Mouse (Mus musculus) embryonic facial prominence, embryonic 10.5 days (tissue): Measurements from ENCODE around the gene Shcbp1l. TPM values are rescaled to one million over a fixed set of nuclear protein-coding genes. Genes with fewer than 3 reads are reported as not detected.
"Not testable (repeated sequence)": the region's sequence is repeated elsewhere in the genome, so short reads cannot be mapped to it uniquely, and the experiment has no call there.

Source experiments
- DNase-seq: peaks from one replicate; pipeline ENCODE4 v3.0.0-alpha.2; 2017; ENCODE audit warnings: low spot score
- H3K27ac ChIP-seq: fragments of 300-500 bp; sonication (generic); replicated peaks from 2 replicates; pipeline ENCODE4 v1.5.1; 2016; ENCODE audit warnings: mild to moderate bottlenecking
- H3K27me3 ChIP-seq: fragments of 300-500 bp; sonication (generic); replicated peaks from 2 replicates; pipeline ENCODE4 v1.6.1; 2016; ENCODE audit warnings: low read depth, mild to moderate bottlenecking; ENCODE audit not compliant: poor library complexity, severe bottlenecking
- H3K36me3 ChIP-seq: fragments of 300-500 bp; sonication (generic); replicated peaks from 2 replicates; pipeline ENCODE4 v1.6.1; 2016; ENCODE audit warnings: mild to moderate bottlenecking, moderate library complexity
- H3K4me1 ChIP-seq: fragments of 300-500 bp; sonication (generic); 2 replicates; pipeline ENCODE4 v1.6.1; 2016
- H3K4me3 ChIP-seq: fragments of 300-500 bp; sonication (generic); 2 replicates; pipeline ENCODE4 v1.5.1; 2016; ENCODE audit warnings: mild to moderate bottlenecking, moderate library complexity
- H3K9me3 ChIP-seq: fragments of 300-500 bp; sonication (generic); 2 replicates; pipeline ENCODE4 v1.6.1; 2016; ENCODE audit warnings: mild to moderate bottlenecking
- WGBS: fragments of 180-500 bp; shearing (Covaris S2); methylation state at CpG from one replicate; pipeline ENCODE4 v1.1.7; 2016; 5-methylcytosine and 5-hydroxymethylcytosine counted together
- polyA plus RNA-seq: library from polyadenylated mRNA; unstranded; fragments of >200 nt; fragmentation: Nextera tagmentation; extraction: Ambion mirVana; gene quantifications from 2 replicates; pipeline ENCODE4 v1.2.1, GENCODE M21; 2016

The Shcbp1l gene
- polyA plus RNA-seq = 0.20 and 0.34 TPM in 2 replicates

DNA sequence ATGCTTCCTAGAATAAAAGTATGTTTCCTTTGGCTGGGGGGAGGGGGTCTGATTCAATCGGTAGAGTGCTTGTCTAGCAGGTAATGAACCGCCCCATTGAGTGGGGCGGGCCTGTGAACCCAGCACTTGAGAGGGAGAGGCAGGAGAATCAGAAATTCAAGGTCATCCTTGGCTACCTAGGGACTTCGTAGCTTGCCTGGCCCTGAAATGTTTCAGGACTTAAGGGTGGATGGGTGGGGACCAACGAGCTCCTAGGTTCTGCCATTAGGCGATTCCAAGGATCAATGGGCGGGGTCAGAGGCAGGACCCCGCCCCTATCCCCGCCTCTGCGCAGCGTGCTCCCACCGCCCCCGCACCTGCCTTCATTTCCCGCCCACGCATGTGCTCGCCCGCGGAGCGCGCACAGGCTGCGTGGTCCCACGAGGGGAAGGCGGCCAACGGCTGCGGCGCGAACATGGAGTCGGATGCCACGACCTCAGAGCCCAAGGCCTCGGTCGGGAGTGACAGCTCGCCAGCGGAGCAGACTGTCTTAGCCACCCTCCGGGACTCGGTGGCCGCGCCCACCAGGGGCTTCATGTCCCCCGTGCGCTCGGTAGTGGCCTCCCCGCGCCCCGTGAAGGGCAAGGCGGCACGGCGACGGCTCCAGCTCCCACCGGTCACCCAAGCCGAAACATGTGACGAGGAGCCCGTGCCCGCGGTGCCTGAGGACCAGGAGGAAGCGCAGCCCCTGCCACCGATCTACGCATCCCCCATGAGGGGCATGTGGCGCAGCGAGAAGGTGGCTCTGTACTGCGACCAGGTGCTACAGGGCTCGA is at the start of gene Shcbp1l:
Gene Shcbp1l (plus strand): TSS at position 393 of the 815 bp plus-strand sequence.
- peak within 1 kb of the TSS; percentile 57 for H3K27ac ChIP-seq
- no peaks in the 10 kb centered on the region for H3K36me3 ChIP-seq
- H3K4me3 ChIP-seq = peak within 1 kb of the TSS; percentile 74
- peaks cover 37% of the 10 kb centered on the region for H3K27me3 ChIP-seq
- no peaks in the 10 kb centered on the region for H3K9me3 ChIP-seq
- peak; percentile 77 for DNase-seq
- peaks cover 15% of the 10 kb centered on the region for H3K4me1 ChIP-seq
- 3% methylated on average over 60 of the region's 60 CpGs for WGBS

DNA sequence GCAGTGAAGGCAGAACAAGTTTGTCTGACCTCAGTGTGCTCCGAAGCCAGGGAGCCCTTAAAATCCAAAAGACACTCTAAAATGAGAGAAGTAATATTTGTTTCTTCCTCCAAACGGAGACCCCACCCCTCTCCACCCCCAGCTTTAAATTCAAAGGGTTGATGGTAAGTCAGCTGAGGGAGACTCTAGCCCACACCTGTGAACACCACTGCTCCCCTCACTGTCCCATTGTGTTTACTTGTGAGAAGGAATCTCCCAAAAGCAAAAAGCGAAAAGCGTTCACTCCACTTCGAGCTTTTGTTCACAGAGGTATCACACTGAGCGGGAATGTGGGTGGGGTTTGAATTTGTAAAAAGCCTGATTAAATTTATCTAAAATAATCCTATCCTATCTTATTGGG is 48.5 kb upstream of the Shcbp1l start:
- no peak overlapping the region for H3K27ac ChIP-seq
- WGBS = 38% methylated on average over 6 of the region's 6 CpGs
- H3K36me3 ChIP-seq = no peaks in the 10 kb centered on the region
- no peaks in the 10 kb centered on the region for H3K9me3 ChIP-seq
- DNase-seq = no peak
- H3K4me1 ChIP-seq = peaks cover 6% of the 10 kb centered on the region
- no peak overlapping the region for H3K4me3 ChIP-seq
- H3K27me3 ChIP-seq = no peaks in the 10 kb centered on the region

DNA sequence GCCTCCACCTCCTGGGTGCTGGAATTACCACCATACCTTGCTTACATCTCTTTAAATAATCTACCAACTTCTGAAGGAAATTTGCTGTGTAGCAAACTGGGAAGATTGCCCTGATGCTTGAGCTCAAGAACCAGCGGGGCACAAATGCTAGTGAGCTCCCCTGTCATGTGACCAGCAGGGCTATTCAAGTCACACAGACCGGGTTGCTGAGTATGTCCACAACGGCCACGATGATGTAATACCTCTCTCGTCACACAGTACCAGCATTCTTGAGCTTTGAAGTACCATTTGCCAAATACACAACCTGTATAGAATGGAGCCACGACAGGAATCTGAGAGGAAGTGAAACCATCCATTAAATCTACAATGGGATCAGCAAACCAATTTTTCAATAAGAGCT is 46.4 kb upstream of the Shcbp1l start:
- no peaks in the 10 kb centered on the region for H3K36me3 ChIP-seq
- H3K27me3 ChIP-seq = no peaks in the 10 kb centered on the region
- WGBS = 73% methylated on average over 6 of the region's 6 CpGs
- H3K27ac ChIP-seq = no peak overlapping the region
- no peak for DNase-seq
- H3K4me1 ChIP-seq = peaks cover 6% of the 10 kb centered on the region
- no peaks in the 10 kb centered on the region for H3K9me3 ChIP-seq
- H3K4me3 ChIP-seq = no peak overlapping the region

DNA sequence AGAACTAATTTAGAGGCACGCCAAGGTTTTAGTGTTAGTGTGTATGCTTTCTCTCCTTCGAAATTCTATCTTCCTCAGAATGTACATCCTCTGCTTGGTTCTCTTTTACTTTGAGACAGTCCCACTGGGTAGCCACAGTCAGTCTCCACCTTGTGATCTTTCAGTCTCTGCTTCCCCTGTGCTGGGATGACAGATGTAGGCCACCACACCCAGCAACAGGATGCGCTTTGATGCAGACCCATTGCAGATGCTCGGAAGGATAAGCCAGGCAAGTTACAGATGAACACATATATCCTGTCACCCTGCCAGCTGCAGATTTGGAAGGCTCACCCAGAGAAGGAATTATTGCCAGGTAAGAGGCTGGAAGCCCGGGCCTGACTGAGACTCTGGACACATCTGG is 45.1 kb upstream of the Shcbp1l start:
- Histone ChIP-seq H3K4me1 (peaks cover 6% of the 10 kb centered on the region), H3K9me3 (no peaks in the 10 kb centered on the region), H3K36me3 (no peaks in the 10 kb centered on the region), H3K27me3 (no peaks in the 10 kb centered on the region), H3K27ac (no peak overlapping the region), H3K4me3 (no peak overlapping the region)
- DNase-seq = no peak
- 83% methylated on average over 5 of the region's 5 CpGs for WGBS

DNA sequence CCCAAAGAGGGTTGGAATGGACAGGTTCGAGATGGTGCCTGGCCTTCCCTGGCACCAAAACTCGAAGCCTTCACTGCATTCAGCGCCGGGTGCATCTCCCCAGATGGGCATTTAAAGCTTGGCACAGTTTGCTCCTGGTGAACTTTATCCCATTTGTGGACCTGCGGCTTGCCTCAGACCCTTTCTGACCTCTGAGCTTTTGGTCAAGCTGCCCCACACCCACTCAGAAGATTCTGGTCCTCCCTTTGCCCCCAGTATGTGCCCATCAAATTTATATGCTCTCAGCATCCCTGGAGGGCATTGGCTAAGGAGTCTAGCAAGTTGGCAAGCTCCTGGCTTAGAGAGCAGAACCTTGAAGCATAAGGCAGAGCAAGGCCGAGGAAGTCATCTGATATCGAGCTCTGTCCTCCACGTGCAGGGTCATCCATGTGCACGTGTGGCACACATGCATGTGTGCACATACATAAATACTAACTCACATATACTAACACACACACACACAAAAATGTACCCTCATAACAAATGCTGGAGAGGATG is 44.1 kb upstream of the Shcbp1l start:
- H3K27ac ChIP-seq = no peak overlapping the region
- DNase-seq = no peak
- WGBS = 90% methylated on average over 9 of the region's 9 CpGs
- no peaks in the 10 kb centered on the region for H3K27me3 ChIP-seq
- H3K9me3 ChIP-seq = no peaks in the 10 kb centered on the region
- H3K36me3 ChIP-seq = no peaks in the 10 kb centered on the region
- H3K4me3 ChIP-seq = no peak overlapping the region
- H3K4me1 ChIP-seq = peaks cover 6% of the 10 kb centered on the region

DNA sequence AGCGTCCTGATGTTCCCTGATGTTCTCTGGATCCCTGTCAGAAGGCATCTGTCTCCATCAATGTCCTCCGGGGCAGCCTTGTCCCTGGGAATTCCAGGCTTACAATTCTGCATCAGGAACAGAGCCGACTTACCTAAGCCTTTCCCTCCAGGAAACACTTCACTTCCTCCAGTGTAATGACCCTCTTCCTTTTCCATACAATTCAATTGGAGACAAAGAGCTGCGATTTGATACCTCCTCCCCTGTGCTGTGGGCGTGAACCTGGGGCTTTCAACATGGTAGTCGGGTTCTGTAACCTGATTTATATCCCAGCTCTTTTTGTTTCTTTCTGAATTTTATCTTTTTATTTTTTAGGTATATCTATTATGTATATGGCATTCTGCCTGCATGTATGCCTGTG is 39.9 kb upstream of the Shcbp1l start:
- no peaks in the 10 kb centered on the region for H3K27me3 ChIP-seq
- no peaks in the 10 kb centered on the region for H3K36me3 ChIP-seq
- no peak for DNase-seq
- no peak overlapping the region for H3K4me3 ChIP-seq
- WGBS = 70% methylated on average over 6 of the region's 6 CpGs
- no peak overlapping the region for H3K27ac ChIP-seq
- no peaks in the 10 kb centered on the region for H3K9me3 ChIP-seq
- peaks cover 4% of the 10 kb centered on the region; the same call in 1 of the 2 replicates for H3K4me1 ChIP-seq

DNA sequence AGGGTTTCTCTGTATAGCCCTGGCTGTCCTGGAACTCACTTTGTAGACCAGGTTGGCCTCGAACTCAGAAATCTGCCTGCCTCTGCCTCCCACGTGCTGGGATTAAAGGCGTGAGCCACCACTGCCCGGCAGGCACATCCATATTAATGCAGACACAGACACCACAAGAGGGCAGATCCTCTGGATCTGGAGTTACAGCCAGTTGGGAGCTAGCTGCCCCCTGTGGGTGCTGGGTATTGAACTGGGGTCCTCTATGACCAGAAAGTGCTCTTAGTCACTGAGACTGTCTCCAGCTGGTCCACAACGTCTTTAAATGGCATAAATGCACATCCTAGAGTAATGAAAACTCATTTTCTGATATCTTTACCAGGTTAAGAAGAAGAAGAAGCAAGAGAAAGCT is 39.3 kb upstream of the Shcbp1l start:
- not testable (repeated sequence) for DNase-seq, H3K9me3 ChIP-seq, H3K4me3 ChIP-seq, H3K4me1 ChIP-seq, H3K36me3 ChIP-seq, H3K27me3 ChIP-seq, H3K27ac ChIP-seq
- 85% methylated on average over 5 of the region's 5 CpGs for WGBS

DNA sequence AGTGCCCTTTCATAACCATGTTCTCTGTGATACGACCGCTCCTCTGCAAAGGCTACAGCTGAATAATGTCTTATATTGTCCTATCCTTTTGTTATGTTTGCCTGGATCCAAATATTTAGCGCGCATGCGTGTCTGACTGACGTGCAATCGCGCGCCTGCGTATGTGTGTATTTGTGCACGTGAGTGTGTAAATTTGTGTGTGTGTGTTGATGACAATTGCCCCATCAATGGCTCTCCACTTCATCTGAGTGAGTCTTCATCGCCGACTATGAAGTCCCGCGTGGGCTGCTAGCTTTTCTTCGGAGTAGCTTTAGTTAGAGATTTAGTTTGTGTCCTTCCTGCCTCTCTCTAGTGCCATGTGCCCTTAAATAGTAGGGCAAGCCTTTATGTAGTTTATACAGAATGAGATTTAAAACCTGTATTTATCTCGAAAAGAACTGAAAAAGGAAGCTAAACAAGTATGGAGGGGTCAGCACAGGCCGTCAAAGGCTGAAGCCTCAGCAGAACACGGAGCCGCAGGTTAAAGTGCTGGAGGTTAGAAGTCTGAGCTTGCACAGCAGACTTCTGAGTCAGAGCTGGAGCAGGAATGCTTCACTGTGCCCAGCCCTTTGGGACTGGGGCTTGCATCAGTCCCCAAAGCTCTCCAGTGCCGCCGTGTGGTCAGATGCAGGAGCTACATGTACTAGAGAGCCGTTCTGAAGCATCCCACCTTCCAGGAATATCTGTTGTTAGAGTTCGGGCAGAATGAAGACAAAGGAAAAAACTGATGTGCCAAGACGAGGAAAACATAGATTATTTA is 38.5 kb upstream of the Shcbp1l start:
- H3K4me3 ChIP-seq = no peak overlapping the region
- no peak overlapping the region for H3K27ac ChIP-seq
- H3K36me3 ChIP-seq = no peaks in the 10 kb centered on the region
- H3K27me3 ChIP-seq = no peaks in the 10 kb centered on the region
- DNase-seq = peak; percentile 84
- WGBS = 55% methylated on average over 25 of the region's 25 CpGs
- H3K9me3 ChIP-seq = no peaks in the 10 kb centered on the region
- peaks cover 4% of the 10 kb centered on the region; the same call in 1 of the 2 replicates for H3K4me1 ChIP-seq

DNA sequence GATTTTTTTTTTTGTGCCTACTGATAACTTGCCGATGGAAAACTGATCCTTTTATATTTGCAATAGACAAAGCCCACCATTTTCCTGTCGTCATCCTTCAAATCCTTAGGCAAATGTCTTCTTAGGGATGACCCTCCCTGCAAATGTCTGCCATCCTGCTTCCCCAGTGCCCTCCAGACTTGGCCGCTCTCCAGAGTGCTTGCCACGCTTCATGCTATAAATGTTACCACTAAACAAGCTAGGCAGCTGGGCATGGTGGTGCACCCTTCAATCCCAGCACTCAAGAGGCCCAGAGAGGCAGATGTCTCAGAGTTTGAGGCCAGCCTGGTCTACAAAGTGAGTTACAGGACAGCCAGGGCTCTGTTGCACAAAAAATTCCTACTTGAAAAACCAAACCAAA is 29.3 kb upstream of the Shcbp1l start:
- not testable (repeated sequence) for H3K27ac ChIP-seq, H3K36me3 ChIP-seq, H3K9me3 ChIP-seq, H3K27me3 ChIP-seq, H3K4me1 ChIP-seq, DNase-seq, H3K4me3 ChIP-seq
- 90% methylated on average over 4 of the region's 4 CpGs for WGBS

DNA sequence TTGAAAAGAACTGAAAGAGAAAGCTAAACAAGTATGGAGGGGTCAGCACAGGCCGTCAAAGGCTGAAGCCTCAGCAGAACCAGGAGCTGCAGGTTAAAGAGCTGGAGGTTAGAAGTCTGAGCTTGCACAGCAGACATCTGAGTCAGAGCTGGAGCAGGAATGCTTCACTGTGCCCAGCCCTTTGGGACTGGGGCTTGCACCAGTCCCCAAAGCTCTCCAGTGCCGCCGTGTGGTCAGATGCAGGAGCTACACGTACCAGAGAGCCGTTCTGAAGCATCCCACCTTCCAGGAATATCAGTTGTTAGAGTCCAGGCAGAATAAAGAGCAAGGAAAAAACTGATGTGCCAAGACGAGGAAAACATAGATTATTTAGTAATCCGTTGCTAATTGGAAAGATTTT is 23.2 kb upstream of the Shcbp1l start:
- peak; percentile 81 for DNase-seq
- WGBS = 2% methylated on average over 7 of the region's 7 CpGs

DNA sequence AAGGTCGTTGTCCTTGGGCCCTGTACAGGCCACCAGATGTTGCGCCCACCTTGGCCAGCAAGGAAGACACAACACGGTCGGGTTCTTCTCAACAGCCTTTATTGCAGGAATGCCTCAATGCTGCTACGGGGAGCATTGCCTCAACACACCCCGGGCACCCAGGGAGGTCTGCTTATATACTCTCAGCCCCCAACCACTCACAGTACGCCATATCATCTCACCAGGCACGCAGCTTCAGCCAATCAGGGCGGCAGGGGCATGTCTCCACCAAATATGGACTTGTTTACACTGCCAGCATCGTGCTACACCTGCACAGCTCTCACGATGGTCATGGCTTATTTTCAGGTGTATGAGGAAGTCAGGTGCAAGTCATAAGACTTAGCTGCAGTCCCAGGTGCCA is 17.3 kb upstream of the Shcbp1l start:
- H3K27ac ChIP-seq, H3K4me1 ChIP-seq, DNase-seq, H3K36me3 ChIP-seq, H3K4me3 ChIP-seq, H3K27me3 ChIP-seq, H3K9me3 ChIP-seq: not testable (repeated sequence)
- 87% methylated on average over 11 of the region's 11 CpGs for WGBS

More for the DNA sequence above, 23.2 kb upstream of the Shcbp1l start:
- Histone ChIP-seq H3K4me1 (no peaks in the 10 kb centered on the region), H3K27ac (no peak overlapping the region), H3K9me3 (no peaks in the 10 kb centered on the region), H3K27me3 (no peaks in the 10 kb centered on the region), H3K4me3 (no peak overlapping the region), H3K36me3 (no peaks in the 10 kb centered on the region)

DNA sequence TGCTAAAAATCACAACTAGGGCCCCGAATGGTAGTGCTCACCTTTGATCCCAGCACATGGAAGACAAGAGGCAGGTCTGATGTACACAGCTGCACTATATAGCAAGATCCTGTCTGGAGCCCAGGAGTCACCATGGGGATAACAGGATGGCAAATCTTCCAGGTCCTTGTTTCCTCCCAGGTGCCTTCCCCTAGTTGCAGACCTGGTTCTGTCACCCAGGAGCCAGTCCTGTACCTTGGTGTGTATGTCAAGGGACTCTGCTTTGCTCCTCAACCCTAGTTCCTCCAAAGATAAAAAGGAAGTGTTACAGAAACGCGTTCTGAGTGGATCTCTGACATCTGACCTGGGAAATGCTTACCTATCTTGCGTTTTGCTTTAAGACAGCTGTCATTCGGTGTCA is 16.7 kb upstream of the Shcbp1l start:
- not testable (repeated sequence) for H3K4me1 ChIP-seq, H3K27me3 ChIP-seq, H3K9me3 ChIP-seq, DNase-seq, H3K27ac ChIP-seq, H3K36me3 ChIP-seq, H3K4me3 ChIP-seq
- 84% methylated on average over 5 of the region's 5 CpGs for WGBS

DNA sequence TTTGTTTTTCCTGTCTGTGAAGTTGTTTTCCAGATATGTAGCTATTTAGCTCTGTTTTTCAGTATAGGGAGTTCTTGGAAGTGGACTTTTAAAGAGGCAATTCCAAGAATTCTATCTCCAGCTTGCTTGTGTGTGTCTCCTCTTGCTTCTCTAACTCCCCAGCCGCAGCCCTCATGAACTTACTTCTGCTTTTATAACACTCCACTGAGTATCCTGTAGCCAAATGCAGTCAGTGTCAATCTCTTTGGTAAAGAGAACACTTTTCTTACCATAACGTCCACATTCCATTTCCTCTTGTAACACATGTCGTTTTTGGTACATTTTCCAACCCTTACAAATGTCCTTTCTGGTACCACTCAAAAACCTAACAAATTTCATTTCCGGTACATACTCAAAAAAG is 14.0 kb upstream of the Shcbp1l start:
- DNase-seq, H3K27ac ChIP-seq, H3K36me3 ChIP-seq, H3K4me3 ChIP-seq, H3K4me1 ChIP-seq, H3K9me3 ChIP-seq, H3K27me3 ChIP-seq: not testable (repeated sequence)
- WGBS = 98% methylated on average over 1 of the region's 4 CpGs
